Mouse (Mus musculus) hindbrain, embryonic 11.5 days (tissue): ENCODE measurements at regions not wholly inside any gene's neighbourhood (a gene's known extent, or its start where the extent isn't known, plus 50 kb on each side); places are given as distances from the start of the nearest gene placed in this dataset.

Experiments used
- ATAC-seq: fragments of 200-750 bp; cut with Nextera tagmentation; 2 replicates; pipeline ENCODE4 v1.8.0; 2017; ENCODE audit warnings: mild to moderate bottlenecking, moderate TSS enrichment, moderate library complexity; ENCODE audit not compliant: low FRiP score
- DNase-seq: peaks from one replicate; pipeline ENCODE4 v3.0.0-alpha.2; 2015; ENCODE audit warnings: low spot score
- H3K27ac ChIP-seq: fragments of 300-500 bp; sonication (generic); 2 replicates; pipeline ENCODE4 v1.5.1; 2014; ENCODE audit warnings: mild to moderate bottlenecking, low read depth, low read length
- H3K27me3 ChIP-seq: fragments of 300-500 bp; sonication (generic); 2 replicates; pipeline ENCODE4 v1.6.1; 2014; ENCODE audit warnings: mild to moderate bottlenecking, low read length, moderate library complexity, mixed read lengths; ENCODE audit not compliant: control insufficient read depth, insufficient read depth
- H3K36me3 ChIP-seq: fragments of 300-500 bp; sonication (generic); 2 replicates; pipeline ENCODE4 v1.6.1; 2014; ENCODE audit warnings: mild to moderate bottlenecking, low read length, moderate library complexity, mixed read lengths; ENCODE audit not compliant: control insufficient read depth, insufficient read depth
- H3K4me1 ChIP-seq: fragments of 300-500 bp; sonication (generic); replicated peaks from 2 replicates; pipeline ENCODE4 v1.6.1; 2014; ENCODE audit warnings: low read length, mixed read lengths; ENCODE audit not compliant: control insufficient read depth, insufficient read depth
- H3K4me2 ChIP-seq: fragments of 300-500 bp; sonication (generic); replicated peaks from 2 replicates; pipeline ENCODE4 v1.6.1; 2014; ENCODE audit warnings: mild to moderate bottlenecking, low read depth, low read length
- H3K4me3 ChIP-seq: fragments of 300-500 bp; sonication (generic); 2 replicates; pipeline ENCODE4 v1.5.1; 2014; ENCODE audit warnings: low read depth, low read length
- H3K9ac ChIP-seq: fragments of 300-500 bp; sonication (generic); 2 replicates; pipeline ENCODE4 v1.6.1; 2014; ENCODE audit warnings: low read depth, low read length
- H3K9me3 ChIP-seq: fragments of 300-500 bp; sonication (generic); 2 replicates; pipeline ENCODE4 v1.6.1; 2016; ENCODE audit warnings: low read length; ENCODE audit not compliant: control insufficient read depth
- WGBS: fragments of 180-500 bp; shearing (Covaris S2); extraction: QIAGEN DNeasy Blood & Tissue Kit; methylation state at CpG from one replicate; pipeline ENCODE4 v1.1.7; 2014; 5-methylcytosine and 5-hydroxymethylcytosine counted together

DNA sequence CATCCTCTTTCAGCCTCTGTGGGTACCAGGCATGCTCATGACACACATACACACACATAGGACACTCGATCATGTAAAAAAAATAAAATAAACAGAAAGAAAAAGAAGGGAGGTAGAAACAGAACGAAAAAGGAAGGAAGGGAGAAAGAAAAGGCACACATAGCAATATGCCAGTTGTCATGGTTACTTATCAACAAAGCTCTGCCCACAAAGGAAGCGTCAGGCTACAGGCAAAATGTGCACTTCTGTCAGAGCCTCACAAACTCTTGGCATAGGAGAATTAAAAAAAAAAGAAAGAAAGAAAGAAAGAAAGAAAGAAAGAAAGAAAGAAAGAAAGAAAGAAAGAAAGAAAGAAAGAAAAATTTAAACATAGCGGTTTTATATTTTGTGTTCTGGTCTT, 56.9 kb upstream of the Sox2 start:
- 56% methylated on average over 4 of the region's 4 CpGs for WGBS

DNA sequence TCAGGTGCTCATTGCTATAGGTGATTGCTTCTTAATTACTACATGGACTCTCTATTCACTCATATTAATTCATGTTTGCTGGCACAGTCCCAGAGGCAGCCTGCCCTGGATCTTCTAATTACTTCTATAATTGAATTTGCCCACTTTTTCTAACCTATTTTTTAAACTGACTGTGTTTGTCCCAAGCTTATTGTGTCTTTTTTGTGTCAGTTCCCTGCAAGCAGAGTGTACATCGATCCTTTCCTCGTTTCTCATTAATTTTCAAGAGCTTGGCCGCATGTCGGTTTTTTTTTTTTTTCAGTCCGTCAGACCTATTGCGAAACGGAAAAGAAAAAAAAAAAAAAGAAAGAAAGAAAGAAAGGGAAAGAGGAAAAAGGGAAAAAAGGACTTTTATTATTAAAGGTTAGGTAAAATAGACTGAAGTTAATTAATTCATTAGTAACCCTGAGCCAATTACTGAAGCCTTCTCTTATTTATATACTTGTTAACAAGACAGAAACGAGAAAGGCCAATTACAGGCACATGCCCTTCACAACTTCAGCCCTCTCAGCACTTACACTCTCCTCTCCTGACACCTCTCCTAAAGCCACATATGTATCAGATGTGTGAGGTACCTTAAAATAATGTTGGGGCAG, 72.2 kb upstream of the Sox2 start:
- Histone ChIP-seq H3K9me3 (no peaks in the 10 kb centered on the region), H3K9ac (no peak overlapping the region), H3K4me3 (no peak overlapping the region), H3K27ac (no peak overlapping the region), H3K36me3 (no peaks in the 10 kb centered on the region), H3K4me1 (no peaks in the 10 kb centered on the region; the same call in 1 of the 2 replicates), H3K27me3 (no peaks in the 10 kb centered on the region), H3K4me2 (no peak overlapping the region)
- 57% methylated on average over 8 of the region's 8 CpGs for WGBS
- DNase-seq (no peak), ATAC-seq (0 out of 2 replicates have a peak, but pooled peaks have one; percentile 45)

More for the DNA sequence above, 56.9 kb upstream of the Sox2 start:
- Histone ChIP-seq H3K27me3 (no peaks in the 10 kb centered on the region), H3K9me3 (no peaks in the 10 kb centered on the region), H3K27ac (no peak overlapping the region), H3K4me1 (no peaks in the 10 kb centered on the region), H3K36me3 (no peaks in the 10 kb centered on the region), H3K9ac (no peak overlapping the region), H3K4me2 (no peak overlapping the region), H3K4me3 (no peak overlapping the region)
- DNase-seq (no peak), ATAC-seq (no peak)

DNA sequence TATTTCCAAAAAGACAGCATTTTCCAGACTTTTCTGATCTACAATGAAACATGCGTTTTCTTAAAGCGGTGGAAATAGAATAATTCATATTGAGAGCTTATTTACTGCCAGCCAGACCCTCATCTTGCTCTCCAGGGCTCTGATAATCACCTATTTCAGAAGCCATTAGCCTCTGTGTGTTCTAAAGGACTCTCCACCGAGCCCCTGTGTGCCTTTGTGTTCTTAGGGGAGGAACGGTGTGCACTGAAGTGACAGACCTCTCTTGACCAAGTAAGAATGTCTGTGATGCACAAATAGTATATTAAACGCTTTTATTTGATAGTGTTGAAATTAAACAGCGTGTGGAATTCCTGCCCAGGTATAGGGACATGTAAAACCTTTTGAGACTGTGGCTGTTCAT, 73.1 kb upstream of the Sox2 start:
- Histone ChIP-seq H3K4me3 (no peak overlapping the region), H3K27me3 (no peaks in the 10 kb centered on the region), H3K36me3 (no peaks in the 10 kb centered on the region), H3K9ac (no peak overlapping the region), H3K4me2 (no peak overlapping the region), H3K9me3 (no peaks in the 10 kb centered on the region), H3K4me1 (no peaks in the 10 kb centered on the region; the same call in 1 of the 2 replicates), H3K27ac (0 out of 2 replicates have a peak overlapping the region, but pooled peaks have one; percentile 44)
- no peak for DNase-seq
- WGBS = 77% methylated on average over 6 of the region's 6 CpGs
- no peak for ATAC-seq

DNA sequence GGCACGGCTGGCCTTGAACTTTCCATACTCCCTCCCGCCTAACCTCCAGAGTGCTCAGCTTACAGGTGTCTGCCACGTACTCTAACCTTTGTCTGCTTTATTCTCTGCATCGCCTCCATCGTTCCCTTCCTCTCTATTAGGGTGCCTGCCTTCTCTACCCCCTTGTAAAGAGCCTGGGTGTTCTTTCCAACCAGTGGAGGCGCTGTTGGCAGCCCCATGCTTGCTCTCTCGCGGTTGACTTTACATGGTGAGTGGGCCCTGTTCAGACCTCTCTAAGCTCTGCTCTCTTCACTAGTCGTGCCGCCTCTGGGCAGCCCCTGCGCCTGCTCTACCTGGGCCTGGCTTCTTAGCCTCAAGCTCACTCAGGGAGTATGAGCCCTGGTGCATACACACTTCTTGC, 74.0 kb upstream of the Sox2 start:
- DNase-seq (no peak), ATAC-seq (no peak; the same call in 1 of the 2 replicates)
- no peak overlapping the region for H3K27ac ChIP-seq
- no peaks in the 10 kb centered on the region; the same call in 1 of the 2 replicates for H3K4me1 ChIP-seq
- no peaks in the 10 kb centered on the region for H3K9me3 ChIP-seq
- H3K4me2 ChIP-seq = no peak overlapping the region
- no peak overlapping the region for H3K9ac ChIP-seq
- H3K27me3 ChIP-seq = no peaks in the 10 kb centered on the region
- no peaks in the 10 kb centered on the region for H3K36me3 ChIP-seq
- H3K4me3 ChIP-seq = no peak overlapping the region
- 44% methylated on average over 11 of the region's 11 CpGs for WGBS

DNA sequence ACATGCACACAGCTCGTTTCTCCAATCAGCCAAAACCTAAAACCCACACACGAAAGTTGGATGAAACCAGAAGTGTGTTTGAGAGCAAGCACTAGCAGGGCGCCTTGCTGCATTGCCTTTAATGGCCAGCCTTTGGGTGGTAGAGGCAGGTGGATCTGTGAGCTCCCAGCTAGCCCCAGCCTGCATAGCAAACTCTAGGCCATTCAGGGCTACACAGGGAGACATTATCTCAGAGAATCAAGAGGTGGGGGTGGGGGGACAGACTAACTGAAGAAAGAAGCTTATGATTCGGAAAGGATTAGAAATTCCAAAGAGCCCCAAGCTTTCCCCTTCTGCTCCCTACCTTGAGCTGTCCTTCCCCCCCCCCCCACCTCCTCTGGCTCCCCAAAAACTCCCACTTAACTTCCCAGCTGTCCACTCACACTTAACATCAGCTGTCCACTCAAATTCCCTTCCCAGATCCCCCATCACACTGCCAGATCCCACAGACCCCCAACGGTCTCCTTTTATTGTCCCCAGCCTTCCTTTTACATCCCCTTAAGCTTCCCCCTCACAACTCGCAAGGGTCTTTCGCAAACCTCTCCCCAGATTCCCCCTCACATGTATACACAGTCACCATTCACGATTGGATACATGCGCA, 75.4 kb upstream of the Sox2 start:
- H3K4me3 ChIP-seq = no peak overlapping the region
- ATAC-seq = no peak
- no peaks in the 10 kb centered on the region for H3K36me3 ChIP-seq
- 82% methylated on average over 9 of the region's 9 CpGs for WGBS
- H3K4me2 ChIP-seq = no peak overlapping the region
- no peaks in the 10 kb centered on the region; the same call in 1 of the 2 replicates for H3K4me1 ChIP-seq
- H3K27me3 ChIP-seq = no peaks in the 10 kb centered on the region
- no peak for DNase-seq
- H3K9ac ChIP-seq = no peak overlapping the region
- no peak overlapping the region for H3K27ac ChIP-seq
- no peaks in the 10 kb centered on the region for H3K9me3 ChIP-seq

DNA sequence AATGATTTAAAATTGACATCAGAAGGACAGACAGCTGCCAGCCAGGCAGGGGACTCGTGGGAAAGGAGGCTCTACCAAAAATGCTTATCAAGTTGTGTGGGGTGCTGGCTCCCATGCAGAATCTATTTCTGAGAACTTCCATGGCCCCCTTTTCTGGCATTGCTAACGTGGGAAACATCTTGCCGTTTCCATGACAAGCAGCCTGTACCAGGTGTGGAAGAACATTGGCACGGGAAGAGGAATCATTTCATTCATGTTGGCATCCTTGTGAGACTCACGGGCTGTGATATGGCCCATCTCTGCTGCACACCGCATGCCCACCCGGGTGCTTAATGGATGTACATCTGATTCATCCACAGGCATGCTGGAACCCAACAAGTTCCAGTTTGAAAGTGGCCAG, 76.9 kb upstream of the Sox2 start:
- no peak for ATAC-seq
- H3K4me2 ChIP-seq = no peak overlapping the region
- H3K27me3 ChIP-seq = no peaks in the 10 kb centered on the region
- DNase-seq = no peak
- no peaks in the 10 kb centered on the region for H3K9me3 ChIP-seq
- WGBS = 89% methylated on average over 7 of the region's 7 CpGs
- H3K27ac ChIP-seq = no peak overlapping the region
- H3K4me3 ChIP-seq = no peak overlapping the region
- no peaks in the 10 kb centered on the region for H3K36me3 ChIP-seq
- no peaks in the 10 kb centered on the region; the same call in 1 of the 2 replicates for H3K4me1 ChIP-seq
- no peak overlapping the region for H3K9ac ChIP-seq

DNA sequence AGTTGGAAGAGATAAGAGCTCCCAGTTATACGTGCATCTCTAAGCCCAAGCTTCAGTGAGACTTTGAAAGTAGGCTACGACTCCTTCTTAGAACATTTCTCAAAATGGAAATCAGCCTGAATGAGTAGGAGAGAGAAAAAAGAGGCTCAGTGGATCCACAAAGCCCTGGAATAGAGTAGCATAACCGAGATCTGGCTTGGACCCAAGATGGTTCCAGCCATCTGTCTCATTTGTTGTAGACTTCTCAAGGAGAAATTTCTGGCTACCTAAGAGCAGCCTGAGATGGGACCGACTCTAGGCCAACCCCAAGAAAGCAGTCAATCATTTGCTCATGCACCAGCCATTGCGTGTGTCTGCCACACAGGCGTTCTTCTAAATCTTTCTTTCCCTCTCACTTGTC, 78.1 kb upstream of the Sox2 start:
- H3K27me3 ChIP-seq = no peaks in the 10 kb centered on the region
- H3K4me1 ChIP-seq = no peaks in the 10 kb centered on the region; the same call in 1 of the 2 replicates
- H3K4me2 ChIP-seq = no peak overlapping the region
- no peak overlapping the region for H3K27ac ChIP-seq
- 83% methylated on average over 6 of the region's 6 CpGs for WGBS
- DNase-seq = no peak
- H3K36me3 ChIP-seq = no peaks in the 10 kb centered on the region
- no peaks in the 10 kb centered on the region for H3K9me3 ChIP-seq
- H3K9ac ChIP-seq = no peak overlapping the region
- no peak overlapping the region for H3K4me3 ChIP-seq
- ATAC-seq = no peak

DNA sequence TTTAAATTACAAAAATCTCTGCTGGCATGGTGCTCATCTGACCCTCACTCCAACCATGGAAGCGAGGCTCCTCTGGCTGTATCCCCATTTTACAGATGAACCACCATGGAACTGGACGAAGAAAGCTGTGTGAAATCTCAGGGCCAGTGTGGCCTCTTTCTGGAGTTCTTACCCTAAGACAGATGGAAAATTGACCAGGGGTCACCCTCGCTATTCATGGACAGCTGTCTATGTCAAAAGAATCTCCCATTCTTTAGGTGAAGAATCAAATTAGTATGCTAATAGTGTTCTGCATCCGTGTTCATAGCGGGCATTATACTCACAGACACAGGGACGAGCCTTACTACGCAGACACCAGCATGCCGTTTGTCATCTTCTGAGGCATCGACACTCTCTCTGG, 78.6 kb upstream of the Sox2 start:
- H3K9ac ChIP-seq = no peak overlapping the region
- H3K4me2 ChIP-seq = no peak overlapping the region
- DNase-seq (peak; percentile 57), ATAC-seq (peak; percentile 52; the same call in 1 of the 2 replicates)
- 57% methylated on average over 9 of the region's 9 CpGs for WGBS
- H3K9me3 ChIP-seq = no peaks in the 10 kb centered on the region
- H3K36me3 ChIP-seq = no peaks in the 10 kb centered on the region
- no peaks in the 10 kb centered on the region; the same call in 1 of the 2 replicates for H3K4me1 ChIP-seq
- H3K27ac ChIP-seq = no peak overlapping the region
- no peaks in the 10 kb centered on the region for H3K27me3 ChIP-seq
- H3K4me3 ChIP-seq = no peak overlapping the region

DNA sequence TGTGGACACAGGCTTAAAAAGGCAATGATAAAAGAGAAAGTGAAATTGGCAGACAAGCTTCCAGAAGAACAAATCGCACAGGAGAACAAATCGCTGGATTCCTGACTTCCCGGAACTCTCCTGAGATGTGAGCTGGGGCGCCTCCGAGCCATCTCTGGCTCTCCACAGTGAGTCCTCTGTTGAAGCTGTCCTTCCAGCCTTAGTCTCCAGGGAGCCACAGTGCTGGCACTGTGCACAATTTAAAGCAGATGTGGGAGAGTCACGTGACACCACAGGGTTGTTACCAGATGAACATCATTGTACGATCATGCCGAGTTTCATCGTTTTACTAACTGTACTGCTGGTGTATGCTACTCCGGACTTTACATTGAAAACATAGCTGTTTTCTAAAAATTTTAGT, 80.2 kb upstream of the Sox2 start:
- no peaks in the 10 kb centered on the region for H3K9me3 ChIP-seq
- no peak overlapping the region for H3K4me2 ChIP-seq
- DNase-seq (no peak), ATAC-seq (no peak)
- 66% methylated on average over 10 of the region's 10 CpGs for whole genome bisulfite sequencing
- H3K9ac ChIP-seq = no peak overlapping the region
- no peaks in the 10 kb centered on the region; the same call in 1 of the 2 replicates for H3K4me1 ChIP-seq
- no peak overlapping the region for H3K27ac ChIP-seq
- no peaks in the 10 kb centered on the region for H3K27me3 ChIP-seq
- no peak overlapping the region for H3K4me3 ChIP-seq
- H3K36me3 ChIP-seq = no peaks in the 10 kb centered on the region
